Comparison of ENCODE assay signal across 8 mouse cellular contexts in genomic region chr16:30307961-30308615, GRCm38 (mm10). TPM values are rescaled to one million over a fixed set of nuclear protein-coding genes. Genes with fewer than 3 reads are reported as not detected.
DNase-seq lines count a peak whose midpoint lies in the region; ATAC-seq and TF ChIP-seq lines count a peak whose summit lies in the region.

No protein-coding gene starts in this region.

- peak; percentile 43 for DNase-seq in cerebellum, adult 8-10 months
- no peak for DNase-seq in cerebellum, postnatal 14 days
- DNase-seq in thymus, adult 2 months: no peak
- DNase-seq in thymus, postnatal 10 days (ENCODE audit: low spot score in 2 of 2): no peak
- DNase-seq in kidney, postnatal 10 days: peak; percentile 15
- peak; percentile 30 for DNase-seq in midbrain, embryonic 14.5 days
- no peak for DNase-seq in left cerebral cortex, adult 18-20 months (ENCODE audit: low spot score in 2 of 2)

- peak overlapping the region; percentile 53 for H3K9ac ChIP-seq in midbrain, embryonic 14.5 days (replicated peaks; ENCODE audit: low read length)

- TF ChIP-seq POLR2A in thymus, adult 2 months (IDR thresholded peaks at IDR 0.05; ENCODE audit: control insufficient read depth, extremely low read depth, insufficient read depth, low read length, poor library complexity): no peak

- WGBS in thymus, adult 2 months: 26% methylated on average over 29 of the region's 29 CpGs
- WGBS in midbrain, embryonic 14.5 days: 13% methylated on average over 29 of the region's 29 CpGs

- peak overlapping the region; percentile 41 for H3K4me3 ChIP-seq in thymus, adult 2 months (ENCODE audit: control insufficient read depth, insufficient read depth, low read length)
- peak overlapping the region; percentile 57 for H3K4me3 ChIP-seq in midbrain, embryonic 14.5 days (replicated peaks; ENCODE audit: low read depth, low read length)

- TF ChIP-seq CTCF in thymus, adult 2 months (IDR thresholded peaks at IDR 0.05; ENCODE audit: borderline replicate concordance, control insufficient read depth, extremely low read depth, insufficient read depth, low read length, poor library complexity): no peak

- H3K27me3 ChIP-seq in thymus, adult 2 months (ENCODE audit: control insufficient read depth, insufficient read depth, low read length): no peaks in the 10 kb centered on the region; the same call in 1 of the 2 replicates
- H3K27me3 ChIP-seq in midbrain, embryonic 14.5 days (ENCODE audit: control insufficient read depth, insufficient read depth, low read length): peaks cover 61% of the 10 kb centered on the region

- H3K9me3 ChIP-seq in midbrain, embryonic 14.5 days (ENCODE audit: control insufficient read depth, low read length): no peaks in the 10 kb centered on the region

- no peak overlapping the region for H3K27ac ChIP-seq in thymus, adult 2 months (ENCODE audit: control insufficient read depth, insufficient read depth, low read length)
- H3K27ac ChIP-seq in midbrain, embryonic 14.5 days (replicated peaks; ENCODE audit: low read depth, low read length): no peak overlapping the region

- peaks cover 15% of the 10 kb centered on the region for H3K4me1 ChIP-seq in thymus, adult 2 months (replicated peaks; ENCODE audit: control insufficient read depth, insufficient read depth, low read length)
- H3K4me1 ChIP-seq in midbrain, embryonic 14.5 days (ENCODE audit: control insufficient read depth, insufficient read depth, low read length): peaks cover 11% of the 10 kb centered on the region; the same call in 1 of the 2 replicates

- H3K4me2 ChIP-seq in midbrain, embryonic 14.5 days (ENCODE audit: low read length): peak overlapping the region; percentile 97

- no peaks in the 10 kb centered on the region for H3K36me3 ChIP-seq in thymus, adult 2 months (ENCODE audit: control insufficient read depth, insufficient read depth, low read length)
- no peaks in the 10 kb centered on the region for H3K36me3 ChIP-seq in midbrain, embryonic 14.5 days (ENCODE audit: control insufficient read depth, insufficient read depth, low read length)

- no peak for ATAC-seq in midbrain, embryonic 14.5 days (ENCODE audit: low FRiP score, low TSS enrichment)
- ATAC-seq in megakaryocyte progenitor cell, adult 5-6 weeks (replicated peaks; ENCODE audit: poor library complexity): no peak

RNA-seq across cellular contexts. Expression of gene Gp5, which starts 2.5 kb away (rescaled TPM):
- polyA plus RNA-seq in thymus, adult 2 months (2012; rRNA removed): 1.6 TPM in 2 replicates
- 0.23 and 0.30 TPM in 2 replicates for polyA plus RNA-seq in midbrain, embryonic 14.5 days (2014; fragmentation: Nextera tagmentation; extraction: Ambion mirVana)
- total RNA-seq in left cerebral cortex, adult 18-20 months (2021): 1 to 10 TPM in 1 of 2 experiments, under 1 TPM in 1; 0.91 to 1.3 TPM
- 1.1 and 1.5 TPM in 2 replicates for total RNA-seq in megakaryocyte progenitor cell, adult 5-6 weeks (2015)
- 0.46 and 1.2 TPM in 2 replicates for total RNA-seq in megakaryocyte progenitor cell, adult 5-6 weeks (2017)

RNA-seq across cellular contexts. Expression of gene Lrrc15, which starts 25.0 kb away (rescaled TPM):
- 0.45 and 0.51 TPM in 2 replicates for polyA plus RNA-seq in thymus, adult 2 months (2012; rRNA removed)
- polyA plus RNA-seq in midbrain, embryonic 14.5 days (2014; fragmentation: Nextera tagmentation; extraction: Ambion mirVana): 0.13 and 0.43 TPM in 2 replicates
- not detected for total RNA-seq in left cerebral cortex, adult 18-20 months (2021)
- total RNA-seq in megakaryocyte progenitor cell, adult 5-6 weeks (2015): not detected in 2 replicates
- total RNA-seq in megakaryocyte progenitor cell, adult 5-6 weeks (2017): not detected in 2 replicates

RNA-seq across cellular contexts. Expression of gene Cpn2, which starts 40.8 kb away (rescaled TPM):
- 0.54 and 1.1 TPM in 2 replicates for polyA plus RNA-seq in thymus, adult 2 months (2012; rRNA removed)
- not detected in 2 replicates for polyA plus RNA-seq in midbrain, embryonic 14.5 days (2014; fragmentation: Nextera tagmentation; extraction: Ambion mirVana)
- total RNA-seq in left cerebral cortex, adult 18-20 months (2021): not detected
- total RNA-seq in megakaryocyte progenitor cell, adult 5-6 weeks (2015): not detected in 2 replicates
- total RNA-seq in megakaryocyte progenitor cell, adult 5-6 weeks (2017): not detected in 2 replicates

Comparison
In these comparisons a context has a peak if more than half of its experiments do, and no peak if none do; other contexts are left out.
1. DNase-seq: peak in cerebellum, adult 8-10 months (single experiment), kidney, postnatal 10 days (single experiment) and midbrain, embryonic 14.5 days (single experiment); none in cerebellum, postnatal 14 days (0 of 2), thymus, adult 2 months (single experiment), thymus, postnatal 10 days (0 of 2) and left cerebral cortex, adult 18-20 months (0 of 2).